Mouse (Mus musculus): ENCODE measurements at regions not wholly inside any gene's neighbourhood (a gene's known extent, or its start where the extent isn't known, plus 50 kb on each side); places are given as distances from the start of the nearest gene placed in this dataset.

DNA sequence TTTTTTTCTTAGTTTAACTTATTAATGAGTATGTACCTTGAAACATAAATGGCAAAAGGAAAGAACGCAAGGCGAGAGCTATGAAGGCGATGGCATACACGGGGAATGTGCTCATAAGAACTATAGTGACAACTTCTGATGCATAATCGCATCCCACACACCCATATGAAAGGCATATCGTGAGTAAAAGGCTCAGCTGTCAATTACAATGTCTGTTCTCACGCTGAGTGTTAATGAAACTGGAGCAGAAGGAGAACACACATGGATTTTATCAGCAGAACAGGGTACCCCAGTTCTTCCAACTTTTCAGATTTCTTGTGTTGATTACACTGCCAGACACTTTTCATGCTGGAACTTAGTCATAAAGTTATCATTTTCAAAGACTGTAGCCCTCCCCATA lies 135.8 kb downstream of the Nsun3 start:
- no peaks in the 10 kb centered on the region for H3K79me2 ChIP-seq (ENCODE audit: control insufficient read depth, insufficient read depth)
- no peaks in the 10 kb centered on the region for H3K27me3 ChIP-seq (ENCODE audit: control insufficient read depth, insufficient read depth, insufficient read length)
- H3ac ChIP-seq (ENCODE audit: control insufficient read depth, insufficient read length, low read depth), result no peak overlapping the region
- H3K79me3 ChIP-seq (ENCODE audit: low read depth), result no peaks in the 10 kb centered on the region
- H3K36me3 ChIP-seq (ENCODE audit: control insufficient read depth, insufficient read depth), result no peaks in the 10 kb centered on the region
- TF ChIP-seq MYOG (IDR thresholded peaks at IDR 0.05; ENCODE audit: control insufficient read depth, extremely low read depth, insufficient read length) (no peak), MYOD1 (IDR thresholded peaks at IDR 0.05; ENCODE audit: control insufficient read depth, insufficient read length, low read depth) (no peak), MAX (IDR thresholded peaks at IDR 0.05) (no peak), CTCF (IDR thresholded peaks at IDR 0.05; ENCODE audit: control insufficient read depth, insufficient read depth, insufficient read length) (no peak), FOSL1 (IDR thresholded peaks at IDR 0.05; ENCODE audit: insufficient read depth, low read length, poor library complexity, severe bottlenecking) (no peak), USF1 (IDR thresholded peaks at IDR 0.05; ENCODE audit: low read depth) (no peak), CEBPB (IDR thresholded peaks at IDR 0.05; ENCODE audit: low read depth) (no peak)
- no peak overlapping the region for H3K4me3 ChIP-seq (ENCODE audit: insufficient read depth, poor library complexity, severe bottlenecking)

DNA sequence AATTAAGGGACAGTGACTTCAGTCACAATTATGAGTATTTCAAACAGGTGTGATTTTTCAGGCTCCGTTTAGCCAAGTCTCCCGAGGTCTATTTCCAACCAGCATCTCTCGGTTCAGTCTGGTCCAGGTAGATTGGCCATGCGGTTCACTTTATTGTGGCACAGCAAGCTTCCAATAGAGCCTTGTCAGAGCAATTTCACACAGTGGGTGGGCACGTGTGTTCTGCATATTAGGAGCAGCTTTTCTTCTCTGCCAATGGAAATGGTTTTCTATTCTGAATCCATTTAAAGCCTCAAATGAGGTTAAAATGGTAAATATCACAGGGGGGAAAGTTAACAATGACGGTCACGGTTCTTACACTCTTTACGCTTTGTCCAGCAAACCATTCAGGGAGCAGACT lies 138.3 kb downstream of the Nsun3 start:
- H3K27me3 ChIP-seq (ENCODE audit: control insufficient read depth, insufficient read depth, insufficient read length), result no peaks in the 10 kb centered on the region
- no peaks in the 10 kb centered on the region for H3K36me3 ChIP-seq (ENCODE audit: control insufficient read depth, insufficient read depth)
- no peaks in the 10 kb centered on the region for H3K79me2 ChIP-seq (ENCODE audit: control insufficient read depth, insufficient read depth)
- H3K79me3 ChIP-seq (ENCODE audit: low read depth), result no peaks in the 10 kb centered on the region
- no peak overlapping the region for H3K4me3 ChIP-seq (ENCODE audit: insufficient read depth, poor library complexity, severe bottlenecking)
- no peak overlapping the region for H3ac ChIP-seq (ENCODE audit: control insufficient read depth, insufficient read length, low read depth)
- no peak for TF ChIP-seq MYOG (IDR thresholded peaks at IDR 0.05; ENCODE audit: control insufficient read depth, extremely low read depth, insufficient read length)
- no peak for TF ChIP-seq MAX (IDR thresholded peaks at IDR 0.05)
- TF ChIP-seq CTCF (IDR thresholded peaks at IDR 0.05; ENCODE audit: control insufficient read depth, insufficient read depth, insufficient read length), result no peak
- no peak for TF ChIP-seq CEBPB (IDR thresholded peaks at IDR 0.05; ENCODE audit: low read depth)
- no peak for TF ChIP-seq MYOD1 (IDR thresholded peaks at IDR 0.05; ENCODE audit: control insufficient read depth, insufficient read length, low read depth)
- TF ChIP-seq FOSL1 (IDR thresholded peaks at IDR 0.05; ENCODE audit: insufficient read depth, low read length, poor library complexity, severe bottlenecking), result no peak

DNA sequence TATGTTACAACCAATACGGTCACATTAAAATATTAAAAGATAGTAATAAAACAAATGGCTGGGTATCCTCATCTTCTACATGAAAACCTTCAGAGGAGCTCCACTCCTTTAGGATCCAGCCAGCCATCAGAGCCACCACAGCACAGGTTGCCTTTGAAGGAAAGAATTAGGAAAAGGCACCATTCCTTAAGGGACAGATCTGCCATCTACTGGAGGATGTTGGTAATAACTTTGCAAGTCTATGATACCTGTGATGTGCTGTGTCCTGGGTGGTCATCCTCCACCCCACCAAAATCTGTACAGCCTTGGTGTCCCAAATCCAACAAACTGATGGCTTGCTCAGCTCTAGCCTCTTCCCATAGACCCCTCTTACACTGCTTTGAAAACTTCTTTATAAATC lies 140.5 kb downstream of the Nsun3 start:
- H3K36me3 ChIP-seq (ENCODE audit: control insufficient read depth, insufficient read depth), result no peaks in the 10 kb centered on the region
- H3K79me2 ChIP-seq (ENCODE audit: control insufficient read depth, insufficient read depth), result no peaks in the 10 kb centered on the region
- no peak overlapping the region for H3ac ChIP-seq (ENCODE audit: control insufficient read depth, insufficient read length, low read depth)
- no peak for TF ChIP-seq MAX (IDR thresholded peaks at IDR 0.05)
- H3K79me3 ChIP-seq (ENCODE audit: low read depth), result no peaks in the 10 kb centered on the region
- H3K27me3 ChIP-seq (ENCODE audit: control insufficient read depth, insufficient read depth, insufficient read length), result no peaks in the 10 kb centered on the region
- no peak overlapping the region for H3K4me3 ChIP-seq (ENCODE audit: insufficient read depth, poor library complexity, severe bottlenecking)

DNA sequence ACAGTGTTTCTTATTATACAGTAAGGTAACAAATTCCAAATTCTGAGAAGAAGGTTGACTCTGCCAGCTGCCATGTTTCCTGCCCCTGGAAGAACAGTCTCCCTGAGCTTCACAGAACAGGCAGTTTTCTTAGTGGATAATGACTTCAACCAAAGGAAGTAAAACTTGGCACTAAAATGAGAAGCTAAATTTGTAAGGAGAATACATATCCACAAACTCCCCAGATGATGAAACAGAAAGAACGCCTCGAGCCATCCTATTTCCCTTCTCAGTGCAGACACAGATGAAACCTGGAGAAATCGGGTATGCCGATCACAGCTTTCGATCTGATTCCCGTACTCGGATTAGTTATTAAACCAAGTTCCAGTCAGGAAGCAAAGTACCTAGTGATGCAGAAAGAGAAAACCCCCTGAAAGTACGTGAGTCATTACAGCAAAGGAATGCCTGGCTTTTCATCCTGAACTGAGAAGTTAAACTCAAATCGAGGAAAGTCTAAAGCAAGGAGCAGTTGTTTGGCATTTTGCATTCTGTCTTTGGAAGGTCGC lies 143.7 kb downstream of the Nsun3 start:
- TF ChIP-seq CTCF (IDR thresholded peaks at IDR 0.05; ENCODE audit: control insufficient read depth, insufficient read depth, insufficient read length), result no peak
- no peak for TF ChIP-seq MYOG (IDR thresholded peaks at IDR 0.05; ENCODE audit: control insufficient read depth, extremely low read depth, insufficient read length)
- no peak for TF ChIP-seq FOSL1 (IDR thresholded peaks at IDR 0.05; ENCODE audit: insufficient read depth, low read length, poor library complexity, severe bottlenecking)
- TF ChIP-seq MAX (IDR thresholded peaks at IDR 0.05), result no peak
- TF ChIP-seq MYOD1 (IDR thresholded peaks at IDR 0.05; ENCODE audit: control insufficient read depth, insufficient read length, low read depth), result no peak
- TF ChIP-seq CEBPB (IDR thresholded peaks at IDR 0.05; ENCODE audit: low read depth), result no peak
- TF ChIP-seq USF1 (IDR thresholded peaks at IDR 0.05; ENCODE audit: low read depth), result no peak
- Histone ChIP-seq H3ac (ENCODE audit: control insufficient read depth, insufficient read length, low read depth) (no peak overlapping the region), H3K36me3 (ENCODE audit: control insufficient read depth, insufficient read depth) (no peaks in the 10 kb centered on the region), H3K4me3 (ENCODE audit: insufficient read depth, poor library complexity, severe bottlenecking) (no peak overlapping the region), H3K79me2 (ENCODE audit: control insufficient read depth, insufficient read depth) (no peaks in the 10 kb centered on the region), H3K79me3 (ENCODE audit: low read depth) (no peaks in the 10 kb centered on the region), H3K27me3 (ENCODE audit: control insufficient read depth, insufficient read depth, insufficient read length) (no peaks in the 10 kb centered on the region)

DNA sequence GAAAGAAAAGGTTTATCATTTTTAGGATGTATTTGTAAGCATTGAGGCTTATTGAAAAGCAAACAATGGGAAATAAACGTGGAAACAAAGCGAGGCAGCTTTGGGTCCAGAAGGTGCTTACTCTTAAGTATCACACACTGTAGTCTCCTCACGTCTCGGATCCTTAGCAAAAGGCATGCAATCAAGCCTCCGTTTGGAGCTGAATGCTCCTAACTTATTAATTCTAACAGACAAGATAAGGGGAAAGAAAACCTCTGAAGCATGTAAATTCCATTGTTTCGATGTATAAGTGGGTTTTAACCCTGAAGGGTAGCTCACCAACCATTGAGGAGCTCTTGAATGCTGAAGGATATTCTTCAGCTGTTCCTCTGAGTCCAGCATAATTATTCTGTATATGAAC lies 162.7 kb downstream of the Nsun3 start:
- H3K4me3 ChIP-seq (ENCODE audit: insufficient read depth, poor library complexity, severe bottlenecking), result no peak overlapping the region

DNA sequence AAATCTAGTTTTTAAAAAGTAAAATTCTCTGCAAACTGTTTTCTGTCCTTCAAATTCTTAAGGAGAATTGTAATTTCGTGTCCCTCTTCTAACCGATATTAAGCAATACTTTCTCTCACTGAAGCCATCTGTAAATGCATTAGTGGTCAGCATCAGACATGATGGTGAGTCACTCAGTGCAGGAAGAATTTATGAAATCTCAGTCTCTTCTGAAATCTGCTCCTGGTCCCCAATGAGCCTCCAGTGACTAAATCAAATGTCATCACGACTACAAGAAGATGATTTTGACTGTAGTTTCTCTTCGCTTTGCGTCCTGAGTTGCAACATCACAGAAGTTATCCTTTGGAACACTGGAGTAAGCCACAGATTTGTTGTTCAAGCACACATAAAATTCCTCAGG lies 175.7 kb downstream of the Nsun3 start:
- Histone ChIP-seq H3K79me2 (ENCODE audit: control insufficient read depth, insufficient read depth) (no peaks in the 10 kb centered on the region), H3K79me3 (ENCODE audit: low read depth) (no peaks in the 10 kb centered on the region), H3K27me3 (ENCODE audit: control insufficient read depth, insufficient read depth, insufficient read length) (no peaks in the 10 kb centered on the region), H3K36me3 (ENCODE audit: control insufficient read depth, insufficient read depth) (no peaks in the 10 kb centered on the region), H3ac (ENCODE audit: control insufficient read depth, insufficient read length, low read depth) (no peak overlapping the region), H3K4me3 (ENCODE audit: insufficient read depth, poor library complexity, severe bottlenecking) (no peak overlapping the region)
- TF ChIP-seq FOSL1 (IDR thresholded peaks at IDR 0.05; ENCODE audit: insufficient read depth, low read length, poor library complexity, severe bottlenecking) (no peak), CEBPB (IDR thresholded peaks at IDR 0.05; ENCODE audit: low read depth) (peak; percentile 90)

More for the DNA sequence above, 162.7 kb downstream of the Nsun3 start:
- H3K27me3 ChIP-seq (ENCODE audit: control insufficient read depth, insufficient read depth, insufficient read length), result no peaks in the 10 kb centered on the region
- TF ChIP-seq FOSL1 (IDR thresholded peaks at IDR 0.05; ENCODE audit: insufficient read depth, low read length, poor library complexity, severe bottlenecking) (no peak), MYOG (IDR thresholded peaks at IDR 0.05; ENCODE audit: control insufficient read depth, extremely low read depth, insufficient read length) (no peak), CEBPB (IDR thresholded peaks at IDR 0.05; ENCODE audit: low read depth) (no peak), USF1 (IDR thresholded peaks at IDR 0.05; ENCODE audit: low read depth) (no peak), MAX (IDR thresholded peaks at IDR 0.05) (no peak), CTCF (IDR thresholded peaks at IDR 0.05; ENCODE audit: control insufficient read depth, insufficient read depth, insufficient read length) (no peak), MYOD1 (IDR thresholded peaks at IDR 0.05; ENCODE audit: control insufficient read depth, insufficient read length, low read depth) (no peak)
- no peaks in the 10 kb centered on the region for H3K79me2 ChIP-seq (ENCODE audit: control insufficient read depth, insufficient read depth)
- H3K79me3 ChIP-seq (ENCODE audit: low read depth), result no peaks in the 10 kb centered on the region
- H3ac ChIP-seq (ENCODE audit: control insufficient read depth, insufficient read length, low read depth), result no peak overlapping the region
- no peaks in the 10 kb centered on the region for H3K36me3 ChIP-seq (ENCODE audit: control insufficient read depth, insufficient read depth)

Data from C2C12 (cell line).